Mouse (Mus musculus): ENCODE data around the gene Lce1b.
A peak's percentile ranks its signal among the peaks of the same experiment; 100 is the strongest.

Gene Lce1b

DNA sequence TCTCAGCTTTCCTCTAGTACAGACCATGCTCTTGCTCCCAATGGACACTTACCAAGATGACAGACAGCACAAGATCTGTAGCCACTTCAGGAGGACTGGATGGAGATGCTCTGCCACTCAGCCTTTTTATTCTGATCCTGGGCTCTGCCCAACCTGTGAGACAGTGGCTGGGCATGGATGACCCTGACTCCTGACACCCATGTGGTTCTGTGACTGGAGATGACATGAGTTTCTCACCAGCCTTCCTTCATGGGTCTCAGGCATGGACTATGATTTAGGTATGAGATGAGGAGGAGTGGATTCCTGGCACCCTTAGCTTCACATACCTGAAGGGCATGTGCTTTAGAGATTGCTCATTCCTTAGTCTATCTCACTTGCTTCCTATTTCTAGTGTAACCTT is at the start of gene Lce1b:
TSS of gene Lce1b (minus strand) at position 101 of the 400 bp plus-strand sequence.
- DNase-seq, result no peak

DNA sequence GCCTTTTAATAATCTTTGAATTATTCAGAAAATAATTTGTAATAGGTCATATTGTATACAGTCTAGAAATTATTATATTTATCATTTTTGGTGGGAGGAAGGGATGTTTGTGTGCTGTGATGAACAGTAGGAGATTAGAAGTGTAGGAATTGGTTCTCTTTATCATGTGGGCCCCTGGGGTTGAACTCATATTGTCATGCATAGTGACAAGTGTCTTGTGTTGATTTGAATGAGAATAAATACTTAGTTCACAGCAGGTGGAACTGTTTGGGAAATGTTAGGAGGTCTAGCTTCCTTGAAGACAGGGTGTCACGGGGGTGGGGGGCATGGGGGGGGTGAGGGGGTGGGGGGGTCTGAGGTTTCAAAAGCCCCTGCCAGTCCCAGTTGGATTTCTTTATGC is 37.9 kb upstream of the Lce1b start:
- no peak for DNase-seq

DNA sequence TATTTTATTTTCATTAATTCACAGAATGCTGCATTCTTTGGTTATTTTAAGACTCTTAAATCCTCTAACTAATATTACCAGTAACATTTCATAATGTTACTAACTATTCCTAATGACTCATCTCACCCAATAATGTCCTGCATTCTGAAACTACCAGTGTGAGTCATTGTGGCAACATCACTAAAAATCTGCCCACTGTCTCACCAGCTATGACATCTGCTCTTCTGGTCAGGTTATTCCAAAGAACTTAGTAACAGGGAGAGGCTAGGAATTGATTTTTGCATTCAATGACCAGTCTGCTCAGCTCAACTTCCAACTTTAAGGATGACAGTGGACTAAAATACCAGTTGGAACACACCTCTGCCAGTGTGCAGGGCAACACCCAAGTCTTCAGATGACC is 35.0 kb upstream of the Lce1b start:
- no peak for DNase-seq

DNA sequence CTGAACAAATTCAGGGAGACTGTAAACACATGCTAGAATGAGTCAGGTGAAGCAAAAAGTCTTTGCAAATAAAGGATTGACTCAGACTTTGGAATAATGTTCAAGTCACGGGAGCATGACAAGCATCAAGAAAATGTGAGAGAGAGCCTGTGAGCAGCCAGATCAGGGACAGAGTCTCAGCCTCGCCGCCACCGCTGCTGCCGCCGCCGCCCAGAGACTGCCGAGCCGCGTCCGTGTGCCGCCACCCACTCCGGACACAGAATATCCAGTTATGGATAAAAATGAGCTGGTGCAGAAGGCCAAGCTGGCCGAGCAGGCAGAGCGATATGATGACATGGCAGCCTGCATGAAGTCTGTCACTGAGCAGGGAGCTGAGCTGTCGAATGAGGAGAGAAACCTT is 32.4 kb upstream of the Lce1b start:
- DNase-seq, result peak; percentile 5 to 8

DNA sequence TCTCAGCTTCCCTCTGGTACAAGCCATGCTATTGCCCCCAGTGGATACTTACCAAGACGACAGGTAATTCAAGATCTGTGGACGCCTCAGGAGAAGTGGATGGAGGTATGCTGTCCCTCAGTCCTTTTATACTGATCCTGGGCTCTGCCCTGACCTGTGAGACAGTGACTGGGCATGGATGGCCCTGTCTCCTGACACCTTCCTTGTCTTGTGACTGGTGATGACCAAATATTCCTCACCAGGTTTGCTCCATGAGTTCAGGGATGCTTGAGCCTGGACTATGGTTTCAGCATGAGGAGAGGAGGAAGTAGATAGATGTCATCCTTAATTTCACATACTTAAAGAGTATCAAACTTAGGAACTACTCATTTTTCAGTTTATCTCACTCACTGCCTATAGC is 30.4 kb upstream of the Lce1b start, which contains the start of gene Lce1d:
TSS of gene Lce1d (minus strand) at position 101 of the 400 bp plus-strand sequence.
- no peak for DNase-seq

DNA sequence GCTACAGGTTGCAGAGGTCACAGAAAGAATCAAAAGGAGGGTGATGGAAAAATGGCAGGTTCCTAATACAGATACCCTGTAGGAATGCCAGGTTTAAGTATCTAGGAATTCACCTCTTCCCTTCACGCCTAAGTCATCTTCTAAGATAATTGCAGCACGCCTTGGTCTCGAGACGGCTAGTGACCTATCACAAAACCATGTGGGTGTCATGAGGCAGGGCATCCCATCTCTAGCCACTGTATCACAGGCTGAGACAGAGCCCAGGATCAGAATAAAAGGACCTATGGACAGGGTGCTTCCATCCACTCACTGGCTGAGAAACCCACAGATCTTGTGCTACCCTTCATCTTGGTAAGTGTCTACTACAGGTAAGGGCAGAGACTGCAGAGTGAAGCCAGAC is 22.2 kb upstream of the Lce1b start, which contains the start of gene Lce1c:
TSS of gene Lce1c (plus strand) at position 301 of the 400 bp plus-strand sequence.
- no peak for DNase-seq

DNA sequence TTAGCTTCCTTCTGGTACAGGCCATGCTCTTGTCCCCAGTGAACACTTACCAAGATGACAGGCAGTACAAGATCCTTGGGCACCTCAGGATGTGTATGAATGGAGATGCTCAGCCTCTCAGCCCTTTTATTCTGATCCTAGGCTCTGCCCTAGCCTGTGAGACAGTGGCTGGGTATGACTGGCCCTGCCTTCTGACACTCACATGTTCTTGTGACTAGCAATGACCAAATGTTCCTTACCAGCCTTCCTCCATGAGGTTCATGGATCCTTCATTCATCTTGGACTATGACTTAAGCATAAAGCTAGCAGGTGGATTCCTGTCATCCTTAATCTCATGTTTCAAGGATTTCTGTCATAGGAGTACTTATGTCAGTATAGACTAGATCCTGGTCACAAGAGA is 13.5 kb upstream of the Lce1b start, which contains the start of gene Lce1a2:
TSS of gene Lce1a2 (minus strand) at position 101 of the 400 bp plus-strand sequence.
- no peak for DNase-seq

DNA sequence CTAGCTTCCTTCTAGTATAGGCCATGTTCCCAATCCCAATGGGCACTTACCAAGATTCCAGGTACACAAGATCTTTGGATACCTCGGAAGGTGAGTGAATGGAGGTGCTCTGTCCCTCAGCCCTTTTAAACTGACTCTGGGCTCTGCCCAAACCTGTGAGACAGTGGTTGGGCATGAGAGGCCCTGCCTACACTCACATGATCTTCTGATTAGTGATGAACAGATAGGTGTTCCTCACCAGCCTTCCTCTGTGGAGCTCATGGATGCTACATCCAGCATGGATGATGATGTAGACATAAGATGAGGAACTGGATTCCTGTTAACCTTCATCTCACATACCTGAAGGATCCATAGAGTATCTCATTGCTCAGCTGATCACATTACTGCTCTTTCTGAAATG is 8.5 kb downstream of the Lce1b start, which contains the start of gene Lce1a1:
TSS of gene Lce1a1 (minus strand) at position 101 of the 400 bp plus-strand sequence.
- no peak for DNase-seq

DNA sequence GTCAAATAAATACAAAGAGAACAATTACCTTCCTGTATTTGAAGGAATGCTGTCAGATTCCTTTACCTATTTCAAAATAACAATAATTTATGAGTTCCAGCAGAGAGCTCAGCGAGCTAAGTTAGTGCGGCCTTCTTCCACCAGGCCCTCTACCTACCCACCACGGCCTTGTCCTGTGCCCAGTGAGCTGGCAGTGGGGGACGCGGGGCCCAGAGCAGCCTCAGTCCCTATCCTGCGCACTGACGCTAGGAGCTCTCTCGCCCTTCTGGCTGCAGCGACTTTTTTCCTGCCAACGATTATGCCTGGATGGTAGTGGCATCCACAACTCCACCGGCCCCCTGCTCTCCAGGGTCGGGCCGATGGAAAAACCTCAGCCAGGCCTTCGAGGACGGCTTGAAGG is 16.9 kb downstream of the Lce1b start:
- no peak for DNase-seq

DNA sequence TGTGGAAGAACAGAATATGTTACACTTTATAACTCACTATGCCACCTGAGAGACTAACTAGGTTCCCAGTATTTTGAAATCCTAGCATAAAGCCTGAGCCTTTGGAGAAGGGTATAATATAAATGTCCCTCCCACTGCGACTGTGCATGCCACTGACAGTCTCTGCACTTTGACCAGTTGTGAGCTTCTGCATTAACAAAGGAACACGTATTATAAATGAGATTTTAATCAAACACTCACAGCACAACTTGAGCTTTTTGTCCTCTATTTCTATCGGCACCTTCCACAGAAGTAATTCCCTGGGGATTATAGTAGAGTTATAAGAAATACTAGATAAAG is 18.1 kb downstream of the Lce1b start:
- no peak for DNase-seq

DNA sequence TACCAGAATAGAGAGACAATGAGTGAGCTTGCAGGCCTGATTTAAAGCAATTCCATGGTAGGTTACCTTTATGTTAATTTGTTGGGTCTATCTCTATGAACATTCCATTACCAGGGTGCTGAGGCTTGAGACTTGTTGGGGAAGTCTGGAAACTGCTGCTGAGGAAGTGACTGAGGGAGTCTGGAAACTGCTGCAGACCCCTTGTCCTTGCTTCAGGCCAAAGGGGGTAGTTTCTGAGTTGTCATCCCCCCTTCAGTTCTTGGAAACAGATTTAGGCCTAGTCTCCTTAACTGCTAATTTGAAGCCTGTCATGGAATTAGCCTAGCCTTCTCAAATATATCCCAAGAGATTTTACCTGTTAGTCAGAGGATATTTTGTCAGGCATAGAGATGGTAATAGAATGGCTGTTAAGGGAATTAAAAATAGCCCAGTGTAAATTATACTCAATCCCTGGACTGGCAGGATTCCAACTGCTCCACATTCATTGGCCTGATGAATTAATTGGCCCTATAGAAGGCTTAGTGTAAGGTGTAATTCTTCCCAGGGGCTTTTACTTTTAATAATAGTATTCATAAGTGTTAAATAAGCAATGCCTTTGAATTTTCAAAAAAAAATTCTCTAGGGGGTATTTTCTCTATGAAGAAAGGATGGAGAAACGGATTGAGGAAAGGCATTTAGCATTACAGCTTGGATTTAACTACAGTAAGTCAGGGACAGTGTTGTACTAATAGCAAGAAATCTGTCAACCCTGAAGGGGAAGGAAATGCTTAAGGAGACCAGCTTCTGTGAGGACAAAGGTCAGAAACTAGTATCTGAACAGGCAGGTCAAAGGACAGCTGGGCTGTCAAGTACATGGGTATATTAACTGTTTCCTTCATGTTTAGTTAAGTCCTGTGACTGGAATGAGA is 18.7 kb downstream of the Lce1b start:
- DNase-seq, result no peak

DNA sequence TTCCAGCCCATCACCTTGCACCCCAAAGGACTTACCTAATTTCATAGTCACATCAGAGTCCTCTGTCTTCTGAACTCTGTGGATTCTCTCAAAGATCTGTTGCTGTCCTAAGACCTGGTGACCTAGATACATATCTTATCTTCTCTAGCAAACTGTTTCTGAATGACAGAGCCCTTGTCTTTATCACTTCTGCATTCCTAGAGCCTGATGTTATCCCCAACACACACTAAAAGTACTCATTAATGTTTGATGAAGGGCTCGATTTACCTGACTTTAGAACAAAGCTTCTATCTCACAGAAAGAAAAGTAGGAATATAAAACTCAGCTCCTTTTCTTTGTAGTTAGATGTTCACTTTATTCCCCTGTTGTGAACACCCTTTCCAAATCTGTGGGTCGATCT is 35.2 kb downstream of the Lce1b start, which contains the start of gene Lce6a:
TSS of gene Lce6a (minus strand) at position 101 of the 400 bp plus-strand sequence.
- DNase-seq, result no peak

DNA sequence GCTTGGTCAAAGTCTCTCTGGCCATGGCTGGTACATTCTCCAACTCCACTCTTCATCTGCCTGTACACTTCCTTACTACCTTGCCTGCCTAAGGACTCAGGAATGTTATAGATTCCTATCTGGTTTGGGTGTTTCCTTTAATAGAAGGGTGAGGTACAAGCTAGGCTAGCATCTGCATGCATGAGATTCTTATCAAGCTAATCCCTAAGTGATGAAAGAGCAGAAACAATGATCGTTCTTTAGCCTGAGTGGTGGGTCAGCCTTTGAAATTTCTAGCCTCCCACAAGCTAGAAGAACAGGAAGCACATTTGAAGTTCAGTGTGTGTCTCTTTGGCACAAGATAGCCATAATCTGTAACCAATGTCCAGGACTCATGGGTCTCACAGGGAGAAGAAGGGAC is 46.9 kb downstream of the Lce1b start:
- no peak for DNase-seq

DNA sequence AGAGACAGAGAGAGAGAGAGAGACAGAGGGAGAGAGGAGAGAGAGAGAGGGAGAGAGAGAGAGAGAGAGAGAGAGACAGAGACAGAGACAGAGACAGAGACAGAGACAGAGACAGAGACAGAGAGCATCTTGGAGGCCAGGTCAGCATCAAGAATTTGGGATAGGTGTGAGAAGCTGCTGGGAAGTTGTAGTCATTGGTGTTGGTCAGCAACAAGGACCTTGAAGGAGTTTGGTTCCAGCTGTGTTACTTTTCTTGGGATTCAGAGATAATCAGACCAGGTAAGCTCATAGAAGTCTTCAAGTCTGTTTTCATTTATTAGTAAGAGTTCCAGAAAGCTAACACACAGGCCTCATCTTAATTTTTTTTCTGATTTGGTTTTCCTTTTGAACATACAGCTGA is 49.3 kb downstream of the Lce1b start, which contains the start of gene 2210017I01Rik:
TSS of gene 2210017I01Rik (minus strand) at position 101 of the 400 bp plus-strand sequence.
- DNase-seq, result no peak

All from spleen, adult 18-20 months (tissue).